Mouse (Mus musculus) midbrain, embryonic 14.5 days (tissue): ENCODE data around the gene Mt3. TPM values are rescaled to one million over a fixed set of nuclear protein-coding genes. Genes with fewer than 3 reads are reported as not detected.

Experiments
- ATAC-seq: fragments of 200-750 bp; cut with Nextera tagmentation; 2 replicates; pipeline ENCODE4 v1.8.0; 2017; ENCODE audit warnings: moderate number of reproducible peaks, moderate library complexity; ENCODE audit not compliant: low FRiP score, low TSS enrichment
- DNase-seq: peaks from one replicate; pipeline ENCODE4 v3.0.0-alpha.2; 2015
- H3K27ac ChIP-seq: fragments of 300-500 bp; sonication (generic); replicated peaks from 2 replicates; pipeline ENCODE4 v1.5.1; 2014; ENCODE audit warnings: mild to moderate bottlenecking, low read depth, low read length, moderate library complexity
- H3K27me3 ChIP-seq: fragments of 300-500 bp; sonication (generic); 2 replicates; pipeline ENCODE4 v1.6.1; 2014; ENCODE audit warnings: low read length, control low read depth, mixed read lengths; ENCODE audit not compliant: control insufficient read depth, insufficient read depth
- H3K36me3 ChIP-seq: fragments of 300-500 bp; sonication (generic); 2 replicates; pipeline ENCODE4 v1.6.1; 2014; ENCODE audit warnings: low read length, control low read depth; ENCODE audit not compliant: control insufficient read depth, insufficient read depth
- H3K4me1 ChIP-seq: fragments of 300-500 bp; sonication (generic); 2 replicates; pipeline ENCODE4 v1.6.1; 2014; ENCODE audit warnings: mild to moderate bottlenecking, antibody characterized with exemption, low read length, control low read depth; ENCODE audit not compliant: control insufficient read depth, insufficient read depth
- H3K4me2 ChIP-seq: fragments of 300-500 bp; sonication (generic); 2 replicates; pipeline ENCODE4 v1.6.1; 2014; ENCODE audit warnings: mild to moderate bottlenecking, low read length, moderate library complexity
- H3K4me3 ChIP-seq: fragments of 300-500 bp; sonication (generic); replicated peaks from 2 replicates; pipeline ENCODE4 v1.5.1; 2014; ENCODE audit warnings: low read depth, low read length
- H3K9ac ChIP-seq: fragments of 300-500 bp; sonication (generic); replicated peaks from 2 replicates; pipeline ENCODE4 v1.6.1; 2014; ENCODE audit warnings: mild to moderate bottlenecking, low read length, moderate library complexity
- H3K9me3 ChIP-seq: fragments of 300-500 bp; sonication (generic); 2 replicates; pipeline ENCODE4 v1.6.1; 2016; ENCODE audit warnings: low read length, control low read depth, mixed read lengths; ENCODE audit not compliant: control insufficient read depth
- WGBS: fragments of 180-500 bp; shearing (Covaris S2); extraction: QIAGEN DNeasy Blood & Tissue Kit; methylation state at CpG from one replicate; pipeline ENCODE4 v1.1.7; 2014; 5-methylcytosine and 5-hydroxymethylcytosine counted together
- polyA plus RNA-seq: library from polyadenylated mRNA; unstranded; fragments of >200 nt; fragmentation: Nextera tagmentation; extraction: Ambion mirVana; gene quantifications from 2 replicates; pipeline ENCODE4 v1.2.1, GENCODE M21; 2014

Gene Mt3
- polyA plus RNA-seq, 1 experiment from 2014 or later, result 137 TPM

DNA sequence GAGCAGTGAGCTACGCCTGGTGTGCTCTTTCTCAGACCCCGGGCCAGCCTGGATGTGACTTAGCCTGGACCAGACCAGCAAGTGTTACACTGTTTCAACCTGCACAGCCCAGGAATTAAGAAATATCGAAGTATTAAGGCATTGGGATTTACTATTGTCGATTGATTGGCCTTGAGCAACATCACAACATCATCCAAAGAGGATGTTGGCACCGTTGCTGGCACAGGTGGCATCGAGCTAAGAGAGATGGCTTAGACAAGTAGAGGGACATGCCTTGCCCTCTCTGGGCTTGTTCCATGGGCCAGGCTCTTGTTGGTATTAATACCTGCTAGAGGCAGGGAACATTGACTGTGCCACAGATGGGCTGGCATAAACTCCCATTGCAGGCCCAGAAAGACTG is 16.9 kb upstream of the Mt3 start:
- H3K27ac ChIP-seq, result no peak overlapping the region
- no peak overlapping the region for H3K4me3 ChIP-seq
- no peak overlapping the region for H3K4me2 ChIP-seq
- DNase-seq, result no peak
- H3K9ac ChIP-seq, result no peak overlapping the region
- 91% methylated on average over 6 of the region's 6 CpGs for WGBS
- H3K27me3 ChIP-seq, result no peaks in the 10 kb centered on the region
- no peak for ATAC-seq
- no peaks in the 10 kb centered on the region for H3K4me1 ChIP-seq
- no peaks in the 10 kb centered on the region for H3K36me3 ChIP-seq
- no peaks in the 10 kb centered on the region for H3K9me3 ChIP-seq

DNA sequence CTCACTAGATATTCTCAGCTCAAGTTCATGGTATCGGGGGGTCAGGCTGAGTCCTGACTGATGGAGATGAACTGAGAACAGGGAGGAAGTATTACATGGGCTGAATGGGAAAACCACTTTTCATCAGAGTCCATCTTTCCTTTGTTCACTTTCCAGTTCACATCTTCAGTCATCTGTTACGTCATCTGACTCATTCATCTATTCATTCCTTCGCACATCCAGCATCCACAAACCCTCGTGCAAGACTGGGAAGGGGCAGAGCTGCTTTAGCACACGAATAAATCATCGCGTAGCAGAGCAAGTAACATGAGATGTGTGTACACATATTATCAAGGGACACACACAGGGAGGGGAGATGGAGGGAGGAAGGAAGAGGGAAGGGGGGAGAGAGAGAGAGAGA is 16.2 kb upstream of the Mt3 start:
- Histone ChIP-seq H3K4me2 (no peak overlapping the region), H3K9ac (no peak overlapping the region), H3K27ac (no peak overlapping the region), H3K4me3 (no peak overlapping the region), H3K9me3 (no peaks in the 10 kb centered on the region), H3K4me1 (no peaks in the 10 kb centered on the region), H3K27me3 (no peaks in the 10 kb centered on the region), H3K36me3 (no peaks in the 10 kb centered on the region)
- 83% methylated on average over 7 of the region's 7 CpGs for WGBS
- ATAC-seq, result no peak
- no peak for DNase-seq

DNA sequence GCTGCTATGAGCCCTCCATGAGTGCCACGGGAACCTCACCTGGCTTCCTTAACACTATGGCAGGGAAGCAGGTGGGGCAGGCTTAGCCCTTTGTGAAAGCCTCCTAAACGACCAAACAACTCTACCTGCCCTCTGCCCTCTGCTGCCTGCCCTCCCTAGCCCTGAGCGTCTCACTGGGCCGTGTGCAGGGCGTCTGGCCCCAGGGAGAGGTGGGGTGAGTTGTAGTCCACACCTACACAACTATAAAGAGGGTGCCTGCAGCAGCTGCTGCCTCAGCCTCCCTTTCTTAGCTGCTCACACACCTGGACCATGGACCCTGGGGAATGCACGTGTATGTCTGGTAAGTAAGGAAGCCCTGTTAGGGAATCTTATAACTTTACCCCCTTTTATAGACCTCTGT is 15.5 kb upstream of the Mt3 start, which contains the start of gene Mt4:
Gene Mt4, plus strand, starts transcription at position 265 of the 400 bp plus-strand sequence.
- no peak for DNase-seq
- Histone ChIP-seq H3K9me3 (no peaks in the 10 kb centered on the region), H3K4me2 (no peak within 1 kb of the TSS), H3K27ac (no peak within 1 kb of the TSS), H3K36me3 (no peaks in the 10 kb centered on the region), H3K9ac (no peak within 1 kb of the TSS), H3K4me1 (no peaks in the 10 kb centered on the region), H3K4me3 (no peak within 1 kb of the TSS), H3K27me3 (no peaks in the 10 kb centered on the region)
- no peak for ATAC-seq
- WGBS, result 69% methylated on average over 6 of the region's 6 CpGs

DNA sequence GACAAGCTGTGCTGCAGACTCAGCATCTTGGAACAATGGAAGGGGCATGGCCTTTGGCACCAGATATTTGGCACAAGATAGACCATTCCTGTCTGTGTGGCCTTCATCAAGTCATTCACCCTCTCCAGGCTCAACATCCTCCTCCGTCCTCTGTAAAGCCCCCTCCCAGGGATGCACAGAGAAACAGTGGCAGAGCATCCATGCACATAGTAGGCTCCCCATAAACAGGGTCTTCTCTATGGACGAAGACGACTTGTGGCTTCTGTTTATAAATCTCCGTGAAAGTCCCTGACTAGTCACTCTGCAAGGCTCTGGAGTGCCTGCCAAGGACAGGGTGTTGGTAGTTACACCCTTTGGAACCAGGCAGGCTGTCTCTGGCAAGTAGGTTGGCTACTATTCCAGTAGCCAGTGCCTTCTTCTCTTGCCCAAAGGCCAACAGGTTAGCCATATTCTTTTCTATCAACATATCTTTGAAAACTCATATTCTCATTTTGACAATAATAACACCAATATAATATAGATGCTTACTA is 12.1 kb upstream of the Mt3 start:
- Histone ChIP-seq H3K27me3 (no peaks in the 10 kb centered on the region), H3K9me3 (no peaks in the 10 kb centered on the region), H3K4me3 (no peak overlapping the region), H3K4me2 (no peak overlapping the region), H3K27ac (no peak overlapping the region), H3K9ac (no peak overlapping the region), H3K4me1 (no peaks in the 10 kb centered on the region), H3K36me3 (no peaks in the 10 kb centered on the region)
- ATAC-seq, result no peak
- WGBS, result 76% methylated on average over 4 of the region's 4 CpGs
- no peak for DNase-seq

DNA sequence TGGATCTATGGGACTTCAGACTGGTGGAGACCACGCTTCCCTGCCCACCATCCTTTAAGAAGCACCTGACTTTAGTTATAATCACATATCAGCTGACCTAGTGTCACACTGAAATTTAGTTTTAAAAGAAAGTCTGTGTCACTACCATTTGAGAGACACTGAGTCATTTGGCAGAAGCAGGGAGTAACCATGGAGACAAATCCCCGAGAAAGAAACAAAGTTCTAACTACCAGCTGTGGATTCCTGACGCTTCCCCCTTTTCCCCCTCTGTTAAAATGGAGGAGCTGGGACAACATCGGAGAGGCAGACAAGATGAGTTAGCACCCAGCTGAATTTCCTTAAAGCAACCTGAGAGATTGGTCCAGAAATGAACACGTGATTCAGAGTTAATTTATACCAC is 4.2 kb upstream of the Mt3 start:
- no peaks in the 10 kb centered on the region for H3K36me3 ChIP-seq
- H3K27me3 ChIP-seq, result no peaks in the 10 kb centered on the region
- peak; percentile 44 for DNase-seq
- no peak overlapping the region for H3K4me3 ChIP-seq
- H3K27ac ChIP-seq, result no peak overlapping the region
- no peak overlapping the region for H3K9ac ChIP-seq
- H3K4me1 ChIP-seq, result peaks cover 9% of the 10 kb centered on the region; the same call in 1 of the 2 replicates
- H3K9me3 ChIP-seq, result no peaks in the 10 kb centered on the region
- 34% methylated on average over 5 of the region's 5 CpGs for WGBS
- ATAC-seq, result no peak
- no peak overlapping the region for H3K4me2 ChIP-seq

DNA sequence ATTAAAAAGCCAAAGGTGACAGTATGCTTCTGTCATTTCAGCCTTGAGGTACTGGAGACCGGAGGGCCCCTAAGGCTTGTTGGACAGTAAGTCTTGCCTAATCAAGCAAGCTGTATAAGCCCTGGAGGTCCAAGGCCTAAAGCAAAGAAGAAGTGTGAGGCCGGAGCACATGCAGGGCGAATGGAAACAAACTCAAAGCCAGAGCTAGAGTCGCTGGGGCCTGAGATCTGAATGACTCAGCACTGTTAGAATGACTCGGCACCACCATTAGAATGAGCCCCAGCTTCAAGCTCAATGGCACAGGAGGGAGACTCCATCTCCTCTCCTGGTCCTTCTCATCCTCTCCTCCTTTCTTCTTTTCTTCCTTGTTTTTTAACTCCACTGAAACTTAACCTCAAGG is 1.5 kb upstream of the Mt3 start:
- WGBS, result 83% methylated on average over 5 of the region's 5 CpGs
- Histone ChIP-seq H3K4me2 (no peak overlapping the region), H3K4me3 (no peak overlapping the region), H3K9ac (no peak overlapping the region), H3K27ac (no peak overlapping the region), H3K36me3 (no peaks in the 10 kb centered on the region), H3K27me3 (no peaks in the 10 kb centered on the region), H3K9me3 (no peaks in the 10 kb centered on the region), H3K4me1 (peaks cover 13% of the 10 kb centered on the region; the same call in 1 of the 2 replicates)
- no peak for DNase-seq
- ATAC-seq, result no peak

DNA sequence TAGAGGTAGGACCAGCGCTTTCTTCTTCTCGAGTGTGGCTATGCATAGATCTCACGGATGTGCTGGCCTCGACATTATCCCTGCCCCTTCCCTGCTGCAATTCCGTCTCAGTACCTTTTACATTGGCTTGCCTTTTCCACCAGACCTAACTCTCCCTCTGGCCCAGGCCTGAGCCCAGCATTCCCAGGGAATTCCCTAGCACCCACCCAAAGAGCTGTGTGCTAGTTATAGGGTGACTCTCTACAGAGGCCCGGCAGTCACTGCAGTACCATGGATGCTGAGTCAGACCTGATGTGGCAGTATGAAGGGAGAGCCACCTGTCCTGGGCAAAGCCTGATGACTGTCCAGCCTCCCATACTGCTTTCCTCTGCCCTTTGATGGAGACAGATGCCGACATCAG is 1.0 kb downstream of the Mt3 start:
- Histone ChIP-seq H3K27ac (0 out of 2 replicates have a peak overlapping the region, but pooled peaks have one; percentile 8), H3K27me3 (no peaks in the 10 kb centered on the region), H3K9ac (peak overlapping the region; percentile 56; the same call in 1 of the 2 replicates), H3K4me2 (peak overlapping the region; percentile 91), H3K36me3 (no peaks in the 10 kb centered on the region), H3K4me1 (peaks cover 13% of the 10 kb centered on the region; the same call in 1 of the 2 replicates), H3K9me3 (no peaks in the 10 kb centered on the region), H3K4me3 (peak overlapping the region; percentile 46)
- WGBS, result 27% methylated on average over 7 of the region's 7 CpGs
- ATAC-seq (no peak), DNase-seq (no peak)

DNA sequence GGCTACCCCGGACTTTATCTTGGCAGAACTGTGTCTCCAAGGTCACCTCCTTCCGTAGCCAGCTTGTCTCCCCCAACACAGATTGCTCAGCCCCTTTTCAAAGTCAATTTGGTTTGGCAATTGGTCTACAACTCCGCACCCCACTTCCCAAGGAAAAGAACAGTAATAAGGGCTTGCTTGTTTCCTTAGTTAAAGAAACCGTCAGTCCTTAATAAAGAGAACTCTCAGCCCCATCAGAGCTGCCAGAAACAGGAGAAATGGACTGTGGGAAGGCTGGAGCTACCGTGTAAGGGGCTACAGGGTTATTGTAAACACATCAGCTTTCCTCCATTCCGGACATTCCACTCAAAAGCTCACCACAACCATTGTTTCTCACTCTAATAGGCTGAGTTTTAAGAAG is 2.1 kb downstream of the Mt3 start:
- ATAC-seq (no peak), DNase-seq (peak; percentile 12)
- WGBS, result 48% methylated on average over 6 of the region's 6 CpGs
- Histone ChIP-seq H3K4me2 (no peak overlapping the region), H3K4me3 (no peak overlapping the region), H3K4me1 (peaks cover 13% of the 10 kb centered on the region; the same call in 1 of the 2 replicates), H3K27ac (no peak overlapping the region), H3K36me3 (no peaks in the 10 kb centered on the region), H3K27me3 (no peaks in the 10 kb centered on the region), H3K9me3 (no peaks in the 10 kb centered on the region), H3K9ac (no peak overlapping the region)

DNA sequence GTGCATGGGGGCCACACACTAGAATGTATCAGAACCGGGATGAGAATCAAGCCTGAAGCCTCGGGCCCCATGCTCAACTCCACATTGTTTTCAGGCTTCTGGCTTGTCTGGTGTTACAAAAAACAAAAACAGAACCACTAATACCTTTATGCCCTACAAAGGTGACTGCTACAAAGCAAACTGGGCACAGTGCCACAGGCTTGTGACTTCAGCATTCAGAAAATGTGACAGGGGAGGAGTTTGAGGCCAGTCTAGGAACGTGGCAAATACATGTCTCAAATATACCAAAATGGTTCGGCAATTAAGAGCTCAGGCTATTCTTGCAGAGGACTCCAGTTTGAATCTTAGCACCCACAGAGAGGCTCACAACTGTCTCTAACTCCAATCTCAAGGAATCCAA is 3.7 kb downstream of the Mt3 start:
- Histone ChIP-seq H3K9ac (no peak overlapping the region), H3K36me3 (no peaks in the 10 kb centered on the region), H3K4me1 (peaks cover 13% of the 10 kb centered on the region; the same call in 1 of the 2 replicates), H3K4me2 (no peak overlapping the region), H3K9me3 (no peaks in the 10 kb centered on the region), H3K27me3 (no peaks in the 10 kb centered on the region), H3K4me3 (no peak overlapping the region), H3K27ac (no peak overlapping the region)
- WGBS, result 76% methylated on average over 4 of the region's 4 CpGs
- DNase-seq (no peak), ATAC-seq (no peak)
